Mouse (Mus musculus): ENCODE data around the gene Tceanc2. TPM values are rescaled to one million over a fixed set of nuclear protein-coding genes. Genes with fewer than 3 reads are reported as not detected.

The Tceanc2 gene
- polyA plus RNA-seq, 1 experiment from 2014 or later = 16.5 TPM

DNA sequence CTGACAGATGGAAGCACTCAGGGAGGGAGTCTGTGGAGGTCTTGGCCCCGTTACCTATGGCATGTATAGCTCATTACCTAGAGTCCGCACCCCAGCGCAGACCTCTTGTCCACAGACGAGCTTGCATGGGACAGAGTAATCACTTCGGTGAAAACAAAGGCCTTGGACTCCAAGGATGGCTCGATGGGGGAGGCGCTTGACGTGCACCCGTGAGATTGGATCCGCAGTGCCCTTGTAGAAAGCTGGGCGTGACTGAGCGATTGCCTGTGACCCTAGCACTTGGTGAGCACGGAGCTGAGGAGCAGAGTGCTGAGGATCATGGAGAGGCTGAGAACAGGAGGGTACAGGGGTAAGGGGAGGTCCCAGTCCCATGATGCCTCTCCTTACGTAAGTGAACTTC lies 87.2 kb downstream of the Tceanc2 start:
- Histone ChIP-seq H3K4me2 (ENCODE audit: low read length) (no peak overlapping the region), H3K4me1 (ENCODE audit: control insufficient read depth, insufficient read depth, low read depth, low read length) (peaks cover 8% of the 10 kb centered on the region), H3K9ac (ENCODE audit: low read depth, low read length) (no peak overlapping the region), H3K36me3 (ENCODE audit: control insufficient read depth, insufficient read depth, low read length) (no peaks in the 10 kb centered on the region), H3K27me3 (replicated peaks; ENCODE audit: control insufficient read depth, insufficient read depth, low read length) (no peaks in the 10 kb centered on the region), H3K9me3 (ENCODE audit: control insufficient read depth, low read length) (no peaks in the 10 kb centered on the region), H3K27ac (ENCODE audit: low read depth, low read length) (no peak overlapping the region), H3K4me3 (ENCODE audit: low read length) (no peak overlapping the region)
- no peak for ATAC-seq
- WGBS = 84% methylated on average over 14 of the region's 14 CpGs

DNA sequence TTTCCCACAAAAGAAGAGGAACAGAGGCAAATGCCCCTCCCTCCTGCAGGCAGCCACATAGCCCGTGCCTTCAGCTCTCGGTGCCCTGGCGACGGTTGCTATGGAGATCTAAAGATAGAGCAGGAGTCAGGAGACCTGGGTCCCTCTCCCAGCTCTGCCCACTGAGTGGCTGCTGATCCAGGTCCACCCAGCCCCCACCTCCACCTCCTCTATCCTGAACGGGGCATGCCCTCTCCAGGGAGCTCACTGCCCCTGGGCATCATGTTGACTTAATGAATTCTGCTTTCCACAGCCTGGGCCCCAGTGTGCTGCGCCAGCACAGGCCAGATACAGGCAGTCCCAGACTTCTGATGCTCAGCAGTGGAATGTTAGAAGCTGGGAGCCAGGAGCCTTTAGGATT lies 94.1 kb downstream of the Tceanc2 start:
- H3K9ac ChIP-seq (ENCODE audit: low read depth, low read length) = 0 out of 2 replicates have a peak overlapping the region, but pooled peaks have one; percentile 14
- H3K4me1 ChIP-seq (ENCODE audit: control insufficient read depth, insufficient read depth, low read depth, low read length) = peaks cover 13% of the 10 kb centered on the region
- H3K4me2 ChIP-seq (ENCODE audit: low read length) = no peak overlapping the region
- H3K27me3 ChIP-seq (replicated peaks; ENCODE audit: control insufficient read depth, insufficient read depth, low read length) = no peaks in the 10 kb centered on the region
- 4% methylated on average over 6 of the region's 6 CpGs for WGBS
- no peaks in the 10 kb centered on the region for H3K36me3 ChIP-seq (ENCODE audit: control insufficient read depth, insufficient read depth, low read length)
- no peaks in the 10 kb centered on the region for H3K9me3 ChIP-seq (ENCODE audit: control insufficient read depth, low read length)
- ATAC-seq = peak; percentile 96
- H3K4me3 ChIP-seq (ENCODE audit: low read length) = no peak overlapping the region
- H3K27ac ChIP-seq (ENCODE audit: low read depth, low read length) = peak overlapping the region; percentile 72

GRCm38 (mm10) chr4:107084343-107084742 lies 94.6 kb downstream of the Tceanc2 start:
- Histone ChIP-seq H3K4me3 (ENCODE audit: low read length) (no peak overlapping the region), H3K4me2 (ENCODE audit: low read length) (no peak overlapping the region), H3K27me3 (replicated peaks; ENCODE audit: control insufficient read depth, insufficient read depth, low read length) (no peaks in the 10 kb centered on the region), H3K9me3 (ENCODE audit: control insufficient read depth, low read length) (no peaks in the 10 kb centered on the region), H3K27ac (ENCODE audit: low read depth, low read length) (peak overlapping the region; percentile 72), H3K36me3 (ENCODE audit: control insufficient read depth, insufficient read depth, low read length) (no peaks in the 10 kb centered on the region), H3K4me1 (ENCODE audit: control insufficient read depth, insufficient read depth, low read depth, low read length) (peaks cover 13% of the 10 kb centered on the region), H3K9ac (ENCODE audit: low read depth, low read length) (0 out of 2 replicates have a peak overlapping the region, but pooled peaks have one; percentile 14)
- ATAC-seq = peak; percentile 38
- WGBS = 7% methylated on average over 1 of the region's 1 CpGs

Other genes starting within 250 kb of the Tceanc2 start
- gene Mrpl37, start 112.2 kb downstream of the Tceanc2 start, polyA plus RNA-seq (2015; fragmentation: Nextera tagmentation; extraction: Ambion mirVana) = 83.2 and 86.8 TPM in 2 replicates
- gene Cyb5rl, start 112.1 kb downstream of the Tceanc2 start, polyA plus RNA-seq (2015; fragmentation: Nextera tagmentation; extraction: Ambion mirVana) = 4.4 and 4.7 TPM in 2 replicates
- gene Cdcp2, start 82.2 kb downstream of the Tceanc2 start, polyA plus RNA-seq (2015; fragmentation: Nextera tagmentation; extraction: Ambion mirVana) = 0.08 TPM in 1 of 2 replicates, not detected in the other
- gene Tmem59, start 717 bp downstream of the Tceanc2 start, polyA plus RNA-seq (2015; fragmentation: Nextera tagmentation; extraction: Ambion mirVana) = 383 and 394 TPM in 2 replicates
- not detected in 2 replicates for gene Ldlrad1, start 30.1 kb upstream of the Tceanc2 start, polyA plus RNA-seq (2015; fragmentation: Nextera tagmentation; extraction: Ambion mirVana)
- 52.1 and 54.7 TPM in 2 replicates for gene Lrrc42, start 74.4 kb upstream of the Tceanc2 start, polyA plus RNA-seq (2015; fragmentation: Nextera tagmentation; extraction: Ambion mirVana)
- gene Hspb11, start 74.5 kb upstream of the Tceanc2 start, polyA plus RNA-seq (2015; fragmentation: Nextera tagmentation; extraction: Ambion mirVana) = 31.1 and 36.8 TPM in 2 replicates
- gene Dio1, start 128.1 kb upstream of the Tceanc2 start, polyA plus RNA-seq (2015; fragmentation: Nextera tagmentation; extraction: Ambion mirVana) = not detected in 2 replicates
- gene Yipf1, start 135.2 kb upstream of the Tceanc2 start, polyA plus RNA-seq (2015; fragmentation: Nextera tagmentation; extraction: Ambion mirVana) = 66.0 and 66.1 TPM in 2 replicates
- gene Ndc1, start 188.7 kb upstream of the Tceanc2 start, polyA plus RNA-seq (2015; fragmentation: Nextera tagmentation; extraction: Ambion mirVana) = 18.2 and 21.1 TPM in 2 replicates